Mouse (Mus musculus): ENCODE measurements at regions not wholly inside any gene's neighbourhood (a gene's known extent, or its start where the extent isn't known, plus 50 kb on each side); places are given as distances from the start of the nearest gene placed in this dataset.
"Not testable (repeated sequence)": the region's sequence is repeated elsewhere in the genome, so short reads cannot be mapped to it uniquely, and the experiment has no call there.

DNA sequence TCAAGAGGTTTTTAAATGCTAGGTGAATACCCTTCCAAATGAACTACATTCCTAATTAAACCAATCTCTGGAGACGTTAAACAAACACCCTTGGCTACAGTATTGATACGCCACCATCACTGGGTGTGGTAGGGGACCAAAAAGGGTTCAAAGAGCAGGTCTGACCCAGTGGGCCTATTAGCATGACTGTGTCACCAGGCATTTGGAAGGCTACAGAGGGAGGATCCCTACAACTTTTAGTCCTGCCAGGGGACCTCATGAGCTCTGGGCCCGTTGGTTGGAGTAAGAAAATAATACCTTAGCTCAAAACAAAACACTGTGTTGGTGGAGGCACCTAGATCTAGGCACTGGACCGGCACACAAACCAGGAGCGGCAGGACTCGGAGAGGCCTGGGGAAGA lies 506.4 kb downstream of the Zfp704 start:
- Histone ChIP-seq H3K4me3 (ENCODE audit: low read depth, low read length) (no peak overlapping the region), H3K4me2 (replicated peaks; ENCODE audit: low read depth, low read length) (no peak overlapping the region), H3K36me3 (ENCODE audit: control insufficient read depth, insufficient read depth, low read length) (no peaks in the 10 kb centered on the region), H3K9me3 (ENCODE audit: control insufficient read depth, low read depth, low read length) (no peaks in the 10 kb centered on the region; the same call in 1 of the 2 replicates), H3K4me1 (ENCODE audit: control insufficient read depth, insufficient read depth, low read length) (peaks cover 7% of the 10 kb centered on the region; the same call in 1 of the 2 replicates), H3K9ac (replicated peaks; ENCODE audit: low read depth, low read length) (no peak overlapping the region), H3K27me3 (ENCODE audit: control insufficient read depth, insufficient read depth, low read length) (no peaks in the 10 kb centered on the region), H3K27ac (ENCODE audit: low read length) (no peak overlapping the region)
- 77% methylated on average over 6 of the region's 6 CpGs for WGBS
- no peak for ATAC-seq (ENCODE audit: insufficient number of reproducible peaks, insufficient read depth, low FRiP score, low read depth)

- Histone ChIP-seq H3K4me2 (replicated peaks; ENCODE audit: low read depth, low read length) (no peak overlapping the region), H3K9me3 (ENCODE audit: control insufficient read depth, low read depth, low read length) (no peaks in the 10 kb centered on the region; the same call in 1 of the 2 replicates), H3K36me3 (ENCODE audit: control insufficient read depth, insufficient read depth, low read length) (no peaks in the 10 kb centered on the region), H3K27me3 (ENCODE audit: control insufficient read depth, insufficient read depth, low read length) (no peaks in the 10 kb centered on the region), H3K9ac (replicated peaks; ENCODE audit: low read depth, low read length) (no peak overlapping the region), H3K27ac (ENCODE audit: low read length) (no peak overlapping the region), H3K4me1 (ENCODE audit: control insufficient read depth, insufficient read depth, low read length) (peaks cover 7% of the 10 kb centered on the region; the same call in 1 of the 2 replicates), H3K4me3 (ENCODE audit: low read depth, low read length) (no peak overlapping the region)
- 33% methylated on average over 3 of the region's 3 CpGs for whole genome bisulfite sequencing
- ATAC-seq (ENCODE audit: insufficient number of reproducible peaks, insufficient read depth, low FRiP score, low read depth) = peak; percentile 57; the same call in 1 of the 2 replicates
Observed at GRCm38 (mm10) chr3:9101240-9101639, 508.6 kb downstream of the Zfp704 start.

GRCm38 (mm10) chr3:9100761-9101160 lies 509.1 kb downstream of the Zfp704 start:
- Histone ChIP-seq H3K9ac (replicated peaks; ENCODE audit: low read depth, low read length) (no peak overlapping the region), H3K27me3 (ENCODE audit: control insufficient read depth, insufficient read depth, low read length) (no peaks in the 10 kb centered on the region), H3K36me3 (ENCODE audit: control insufficient read depth, insufficient read depth, low read length) (no peaks in the 10 kb centered on the region), H3K9me3 (ENCODE audit: control insufficient read depth, low read depth, low read length) (no peaks in the 10 kb centered on the region; the same call in 1 of the 2 replicates), H3K27ac (ENCODE audit: low read length) (no peak overlapping the region), H3K4me2 (replicated peaks; ENCODE audit: low read depth, low read length) (no peak overlapping the region), H3K4me3 (ENCODE audit: low read depth, low read length) (no peak overlapping the region), H3K4me1 (ENCODE audit: control insufficient read depth, insufficient read depth, low read length) (peaks cover 7% of the 10 kb centered on the region; the same call in 1 of the 2 replicates)
- no peak for ATAC-seq (ENCODE audit: insufficient number of reproducible peaks, insufficient read depth, low FRiP score, low read depth)
- 68% methylated on average over 8 of the region's 8 CpGs for WGBS

DNA sequence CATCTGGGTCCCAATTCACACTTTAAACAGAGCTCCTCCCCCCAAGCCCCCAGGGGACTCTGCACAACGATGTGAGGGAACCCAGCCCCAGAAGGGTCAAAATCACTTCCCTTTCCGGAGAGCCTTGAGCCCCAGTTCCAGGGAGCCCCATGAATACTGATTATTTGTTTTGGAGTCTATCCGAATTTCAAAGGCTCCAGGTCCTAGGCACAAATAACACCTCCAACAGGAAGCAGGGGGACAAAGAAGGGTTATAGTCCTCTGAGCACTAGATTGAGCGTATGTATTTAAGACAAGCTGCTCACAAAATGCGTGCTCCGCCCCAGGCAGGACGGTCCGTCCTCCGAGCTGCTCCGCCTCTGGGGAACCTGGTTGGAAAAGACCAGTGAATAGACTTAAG lies 511.4 kb downstream of the Zfp704 start:
- Histone ChIP-seq H3K9ac (replicated peaks; ENCODE audit: low read depth, low read length) (no peak overlapping the region), H3K9me3 (ENCODE audit: control insufficient read depth, low read depth, low read length) (no peaks in the 10 kb centered on the region; the same call in 1 of the 2 replicates), H3K36me3 (ENCODE audit: control insufficient read depth, insufficient read depth, low read length) (no peaks in the 10 kb centered on the region), H3K4me2 (replicated peaks; ENCODE audit: low read depth, low read length) (no peak overlapping the region), H3K4me3 (ENCODE audit: low read depth, low read length) (no peak overlapping the region), H3K27me3 (ENCODE audit: control insufficient read depth, insufficient read depth, low read length) (no peaks in the 10 kb centered on the region), H3K27ac (ENCODE audit: low read length) (no peak overlapping the region), H3K4me1 (ENCODE audit: control insufficient read depth, insufficient read depth, low read length) (peaks cover 4% of the 10 kb centered on the region; the same call in 1 of the 2 replicates)
- WGBS = 81% methylated on average over 10 of the region's 10 CpGs
- no peak for ATAC-seq (ENCODE audit: insufficient number of reproducible peaks, insufficient read depth, low FRiP score, low read depth)

DNA sequence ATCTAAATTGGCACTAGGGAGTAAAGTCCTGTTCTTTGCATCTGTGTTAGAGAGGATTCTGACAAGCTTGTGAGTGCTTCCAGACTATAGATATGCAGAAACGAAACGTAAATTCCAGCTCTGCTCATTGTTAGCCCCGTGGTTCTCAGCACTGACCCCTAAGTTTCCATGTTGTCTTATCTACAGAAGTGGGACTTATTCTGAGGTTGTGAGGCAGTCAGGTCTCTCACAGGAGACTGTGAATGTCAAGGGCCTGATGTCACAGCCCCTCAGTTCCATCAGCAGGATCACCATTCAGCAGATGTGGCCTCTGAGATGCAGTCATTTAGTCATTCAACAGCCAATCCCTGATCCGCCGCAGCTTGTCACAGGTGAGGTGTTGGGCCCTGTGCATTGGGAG lies 525.8 kb downstream of the Zfp704 start:
- Histone ChIP-seq H3K36me3 (ENCODE audit: control insufficient read depth, insufficient read depth, low read length) (no peaks in the 10 kb centered on the region), H3K4me2 (replicated peaks; ENCODE audit: low read depth, low read length) (no peak overlapping the region), H3K9me3 (ENCODE audit: control insufficient read depth, low read depth, low read length) (no peaks in the 10 kb centered on the region), H3K4me1 (ENCODE audit: control insufficient read depth, insufficient read depth, low read length) (peaks cover 11% of the 10 kb centered on the region; the same call in 1 of the 2 replicates), H3K9ac (replicated peaks; ENCODE audit: low read depth, low read length) (no peak overlapping the region), H3K27ac (ENCODE audit: low read length) (no peak overlapping the region), H3K4me3 (ENCODE audit: low read depth, low read length) (no peak overlapping the region), H3K27me3 (ENCODE audit: control insufficient read depth, insufficient read depth, low read length) (no peaks in the 10 kb centered on the region)
- ATAC-seq (ENCODE audit: insufficient number of reproducible peaks, insufficient read depth, low FRiP score, low read depth) = no peak
- WGBS = 76% methylated on average over 5 of the region's 5 CpGs

GRCm38 (mm10) chr3:9082061-9082460 lies 527.8 kb downstream of the Zfp704 start:
- no peaks in the 10 kb centered on the region for H3K27me3 ChIP-seq (ENCODE audit: control insufficient read depth, insufficient read depth, low read length)
- WGBS = 70% methylated on average over 7 of the region's 7 CpGs
- H3K36me3 ChIP-seq (ENCODE audit: control insufficient read depth, insufficient read depth, low read length) = no peaks in the 10 kb centered on the region
- no peak overlapping the region for H3K4me2 ChIP-seq (replicated peaks; ENCODE audit: low read depth, low read length)
- no peak overlapping the region for H3K27ac ChIP-seq (ENCODE audit: low read length)
- no peaks in the 10 kb centered on the region for H3K9me3 ChIP-seq (ENCODE audit: control insufficient read depth, low read depth, low read length)
- H3K9ac ChIP-seq (replicated peaks; ENCODE audit: low read depth, low read length) = no peak overlapping the region
- peaks cover 11% of the 10 kb centered on the region; the same call in 1 of the 2 replicates for H3K4me1 ChIP-seq (ENCODE audit: control insufficient read depth, insufficient read depth, low read length)
- H3K4me3 ChIP-seq (ENCODE audit: low read depth, low read length) = no peak overlapping the region
- ATAC-seq (ENCODE audit: insufficient number of reproducible peaks, insufficient read depth, low FRiP score, low read depth) = no peak

DNA sequence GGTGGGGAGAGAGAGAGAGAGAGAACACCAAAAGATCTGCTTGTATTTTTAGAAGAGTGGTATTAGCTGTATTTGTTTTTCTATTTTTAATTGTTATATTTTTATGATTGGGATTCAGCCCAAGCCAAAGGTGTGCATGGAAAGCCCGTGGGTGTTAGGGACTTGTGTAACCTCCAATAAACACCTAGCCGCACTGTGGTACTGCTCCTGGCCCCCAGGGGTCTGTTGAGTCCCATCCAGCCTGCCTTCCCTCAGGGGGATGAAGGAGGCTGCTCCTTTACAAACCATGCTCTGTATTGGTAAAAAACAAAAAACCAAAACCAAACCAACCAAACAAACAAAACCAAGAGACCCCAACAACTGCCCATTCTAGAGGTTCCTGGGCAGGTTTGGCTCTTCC lies 531.7 kb downstream of the Zfp704 start:
- H3K4me2 ChIP-seq (replicated peaks; ENCODE audit: low read depth, low read length) = no peak overlapping the region
- ATAC-seq (ENCODE audit: insufficient number of reproducible peaks, insufficient read depth, low FRiP score, low read depth) = no peak
- 58% methylated on average over 2 of the region's 2 CpGs for WGBS
- no peak overlapping the region for H3K27ac ChIP-seq (ENCODE audit: low read length)
- H3K9ac ChIP-seq (replicated peaks; ENCODE audit: low read depth, low read length) = no peak overlapping the region
- no peaks in the 10 kb centered on the region for H3K27me3 ChIP-seq (ENCODE audit: control insufficient read depth, insufficient read depth, low read length)
- H3K9me3 ChIP-seq (ENCODE audit: control insufficient read depth, low read depth, low read length) = no peaks in the 10 kb centered on the region
- no peak overlapping the region for H3K4me3 ChIP-seq (ENCODE audit: low read depth, low read length)
- H3K4me1 ChIP-seq (ENCODE audit: control insufficient read depth, insufficient read depth, low read length) = no peaks in the 10 kb centered on the region
- H3K36me3 ChIP-seq (ENCODE audit: control insufficient read depth, insufficient read depth, low read length) = no peaks in the 10 kb centered on the region

DNA sequence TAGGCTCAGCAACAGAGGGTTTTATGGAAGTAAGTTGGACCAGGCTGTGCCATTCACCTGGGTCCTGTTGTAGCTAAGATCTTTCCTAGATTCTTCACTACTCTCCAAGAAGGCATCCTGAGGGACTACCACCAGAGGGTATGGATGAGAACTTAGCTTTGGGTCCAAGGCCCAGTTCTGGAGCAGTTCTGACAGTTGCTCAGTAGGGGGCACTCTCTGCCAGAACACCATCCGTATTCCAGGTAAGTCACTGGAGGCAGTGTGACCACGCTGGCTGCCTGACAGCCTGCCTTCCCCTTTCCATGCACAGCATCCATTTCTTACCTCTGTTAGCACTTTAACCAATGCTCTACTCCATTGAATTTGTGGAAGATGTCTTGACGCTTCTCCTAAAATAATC lies 533.2 kb downstream of the Zfp704 start:
- 19% methylated on average over 3 of the region's 3 CpGs for WGBS
- H3K27me3 ChIP-seq (ENCODE audit: control insufficient read depth, insufficient read depth, low read length) = no peaks in the 10 kb centered on the region
- no peaks in the 10 kb centered on the region for H3K36me3 ChIP-seq (ENCODE audit: control insufficient read depth, insufficient read depth, low read length)
- no peaks in the 10 kb centered on the region for H3K9me3 ChIP-seq (ENCODE audit: control insufficient read depth, low read depth, low read length)
- no peak for ATAC-seq (ENCODE audit: insufficient number of reproducible peaks, insufficient read depth, low FRiP score, low read depth)
- no peak overlapping the region for H3K9ac ChIP-seq (replicated peaks; ENCODE audit: low read depth, low read length)
- H3K4me3 ChIP-seq (ENCODE audit: low read depth, low read length) = no peak overlapping the region
- H3K27ac ChIP-seq (ENCODE audit: low read length) = no peak overlapping the region
- no peak overlapping the region for H3K4me2 ChIP-seq (replicated peaks; ENCODE audit: low read depth, low read length)
- H3K4me1 ChIP-seq (ENCODE audit: control insufficient read depth, insufficient read depth, low read length) = no peaks in the 10 kb centered on the region

DNA sequence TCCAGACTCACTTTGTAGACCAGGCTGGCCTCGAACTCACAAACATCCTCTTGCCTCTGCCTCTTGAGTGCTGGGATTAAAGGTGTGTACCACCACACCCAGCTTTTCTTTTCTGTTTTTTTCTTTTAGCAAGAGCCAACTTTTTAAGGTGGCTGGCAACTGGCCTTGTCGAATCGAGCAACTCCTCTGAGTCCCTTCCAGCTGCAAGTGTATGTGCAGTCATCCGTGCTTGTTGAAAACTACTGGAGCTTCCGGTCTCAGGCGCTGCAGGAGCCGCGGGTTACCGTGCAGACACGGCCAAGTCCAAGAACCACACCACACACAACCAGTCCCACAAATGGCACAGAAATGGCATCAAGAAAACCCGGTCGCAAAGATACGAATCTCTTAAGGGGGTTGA lies 537.4 kb downstream of the Zfp704 start:
- ATAC-seq (ENCODE audit: insufficient number of reproducible peaks, insufficient read depth, low FRiP score, low read depth); H3K36me3 ChIP-seq (ENCODE audit: control insufficient read depth, insufficient read depth, low read length); H3K27ac ChIP-seq (ENCODE audit: low read length); H3K4me1 ChIP-seq (ENCODE audit: control insufficient read depth, insufficient read depth, low read length); H3K27me3 ChIP-seq (ENCODE audit: control insufficient read depth, insufficient read depth, low read length); H3K4me3 ChIP-seq (ENCODE audit: low read depth, low read length); H3K9ac ChIP-seq (replicated peaks; ENCODE audit: low read depth, low read length); H3K4me2 ChIP-seq (replicated peaks; ENCODE audit: low read depth, low read length); H3K9me3 ChIP-seq (ENCODE audit: control insufficient read depth, low read depth, low read length): not testable (repeated sequence)
- 93% methylated on average over 13 of the region's 13 CpGs for WGBS

Measured in stomach, embryonic 14.5 days (tissue).